Mouse (Mus musculus) CH12.LX (cell line): Measurements from ENCODE around the gene Arid5b. TPM values are rescaled to one million over a fixed set of nuclear protein-coding genes. Genes with fewer than 3 reads are reported as not detected.

Experiments
- DNase-seq: peaks from one replicate; pipeline ENCODE4 v3.0.0-alpha.2; 2013; ENCODE audit errors: extremely low read depth
- H3K27ac ChIP-seq: 2 replicates; pipeline ENCODE4 v1.5.1; 2012; ENCODE audit warnings: low read depth, mild to moderate bottlenecking, control low read depth, moderate library complexity; ENCODE audit not compliant: insufficient read depth
- H3K27me3 ChIP-seq: replicated peaks from 2 replicates; pipeline ENCODE3; 2012; ENCODE audit warnings: inconsistent platforms
- H3K36me3 ChIP-seq, 2 experiments: replicated peaks in 1 of 2; 2 replicates each; pipeline versions ENCODE3 to v1.6.1; 2012; ENCODE audit warnings: inconsistent platforms in 1 of 2, low read length in 1 of 2, mild to moderate bottlenecking in 1 of 2, mixed read lengths in 1 of 2, moderate library complexity in 1 of 2; ENCODE audit not compliant: control insufficient read depth in 1 of 2, insufficient read depth in 1 of 2
- H3K4me1 ChIP-seq, 2 experiments: 2 replicates each; pipeline ENCODE4 v1.6.1; 2012; ENCODE audit warnings: inconsistent platforms in 1 of 2, moderate library complexity in 1 of 2; ENCODE audit not compliant: insufficient read depth in 2 of 2, control insufficient read depth in 1 of 2
- H3K4me2 ChIP-seq: 2 replicates; pipeline ENCODE4 v1.6.1; 2012; ENCODE audit warnings: low read depth, mild to moderate bottlenecking, control low read depth; ENCODE audit not compliant: poor library complexity, insufficient read depth, severe bottlenecking
- H3K4me3 ChIP-seq, 3 experiments: fragments of 150-350 bp in 1 of 3; sonication (generic) in 1 of 3; replicated peaks in 1 of 3; 2 replicates each; pipeline versions ENCODE3 to v1.5.1; 2011 to 2012; ENCODE audit warnings: low read depth in 2 of 3, low read length in 2 of 3, mild to moderate bottlenecking in 2 of 3, moderate library complexity in 2 of 3, control low read depth in 1 of 3, improper control_type of control experiment in 1 of 3, inconsistent platforms in 1 of 3, mixed read lengths in 1 of 3; ENCODE audit not compliant: poor library complexity in 1 of 3
- H3K79me2 ChIP-seq: replicated peaks from 2 replicates; pipeline ENCODE4 v1.6.1; 2012; ENCODE audit warnings: mild to moderate bottlenecking, moderate library complexity; ENCODE audit not compliant: control insufficient read depth, poor library complexity, insufficient read depth, severe bottlenecking; ENCODE audit errors: extremely low read depth
- H3K9ac ChIP-seq: 2 replicates; pipeline ENCODE4 v1.6.1; 2012; ENCODE audit warnings: low read depth, mild to moderate bottlenecking, control low read depth, moderate library complexity; ENCODE audit not compliant: insufficient read depth
- H3K9me3 ChIP-seq: replicated peaks from 2 replicates; pipeline ENCODE3; 2012; ENCODE audit warnings: low read length, inconsistent platforms, mixed read lengths
- CTCF ChIP-seq, 2 experiments: IDR thresholded peaks in 1 of 2; conservative IDR thresholded peaks in 1 of 2; 2 replicates each; pipeline ENCODE4 v1.5.1; 2011 to 2012; ENCODE audit warnings: low read depth in 2 of 2, low read length in 2 of 2, improper control_type of control experiment in 1 of 2, inconsistent platforms in 1 of 2, mild to moderate bottlenecking in 1 of 2, moderate library complexity in 1 of 2
- E2F4 ChIP-seq: IDR thresholded peaks from 2 replicates; pipeline ENCODE4 v1.6.1; 2011; ENCODE audit warnings: low read depth, low read length, improper control_type of control experiment; ENCODE audit not compliant: insufficient replicate concordance
- ETS1 ChIP-seq: conservative IDR thresholded peaks from 2 replicates; pipeline ENCODE4 v1.6.1; 2012; ENCODE audit warnings: low read depth, mild to moderate bottlenecking, inconsistent platforms, low read length, improper control_type of control experiment, moderate library complexity
- GABPA ChIP-seq: IDR thresholded peaks from 2 replicates; pipeline ENCODE4 v1.6.1; 2012; ENCODE audit warnings: low read depth, low read length, improper control_type of control experiment, inconsistent platforms; ENCODE audit not compliant: insufficient replicate concordance
- HCFC1 ChIP-seq: IDR thresholded peaks from 2 replicates; pipeline ENCODE4 v1.6.1; 2012; ENCODE audit warnings: low read depth, mild to moderate bottlenecking, inconsistent platforms, low read length, improper control_type of control experiment
- IRF4 ChIP-seq: IDR thresholded peaks from 2 replicates; pipeline ENCODE4 v1.6.1; 2014; ENCODE audit warnings: low read depth, mild to moderate bottlenecking, inconsistent platforms, low read length, improper control_type of control experiment
- JUN ChIP-seq: IDR thresholded peaks from 2 replicates; pipeline ENCODE4 v1.6.1; 2011; ENCODE audit warnings: low read depth, mild to moderate bottlenecking, low read length, improper control_type of control experiment, moderate library complexity; ENCODE audit not compliant: insufficient read depth
- MAFK ChIP-seq: IDR thresholded peaks from 2 replicates; pipeline ENCODE4 v1.6.1; 2011; ENCODE audit warnings: low read length, improper control_type of control experiment; ENCODE audit not compliant: insufficient replicate concordance
- MEF2A ChIP-seq: IDR thresholded peaks from 2 replicates; pipeline ENCODE4 v1.6.1; 2014; ENCODE audit warnings: low read depth, mild to moderate bottlenecking, inconsistent platforms, low read length, improper control_type of control experiment, borderline replicate concordance
- NELFE ChIP-seq: IDR thresholded peaks from 2 replicates; pipeline ENCODE4 v1.6.1; 2011; ENCODE audit warnings: low read depth, low read length, improper control_type of control experiment
- PAX5 ChIP-seq: IDR thresholded peaks from 2 replicates; pipeline ENCODE4 v1.6.1; 2012; ENCODE audit warnings: low read length, inconsistent platforms, mixed read lengths
- POLR2A ChIP-seq: IDR thresholded peaks from 2 replicates; pipeline ENCODE4 v1.6.1; 2011; ENCODE audit warnings: low read depth, mild to moderate bottlenecking, improper control_type of control experiment, low read length
- POLR2AphosphoS2 ChIP-seq: IDR thresholded peaks from 2 replicates; pipeline ENCODE4 v1.6.1; 2011; ENCODE audit warnings: low read depth, low read length, improper control_type of control experiment
- RCOR1 ChIP-seq: conservative IDR thresholded peaks from 2 replicates; pipeline ENCODE4 v1.6.1; 2012; ENCODE audit warnings: low read depth, mild to moderate bottlenecking, inconsistent platforms, low read length, improper control_type of control experiment
- SIN3A ChIP-seq: IDR thresholded peaks from 2 replicates; pipeline ENCODE4 v1.6.1; 2012; ENCODE audit warnings: low read length, improper control_type of control experiment, inconsistent platforms
- TBP ChIP-seq: conservative IDR thresholded peaks from 2 replicates; pipeline ENCODE4 v1.6.1; 2011; ENCODE audit warnings: low read depth, low read length, improper control_type of control experiment
- TCF12 ChIP-seq: IDR thresholded peaks from 2 replicates; pipeline ENCODE4 v1.6.1; 2014; ENCODE audit warnings: low read depth, mild to moderate bottlenecking, inconsistent platforms, low read length, improper control_type of control experiment
- UBTF ChIP-seq: IDR thresholded peaks from 2 replicates; pipeline ENCODE4 v1.6.1; 2012; ENCODE audit warnings: low read depth, mild to moderate bottlenecking, inconsistent platforms, low read length, improper control_type of control experiment, moderate library complexity
- USF2 ChIP-seq: conservative IDR thresholded peaks from 2 replicates; pipeline ENCODE4 v1.6.1; 2011; ENCODE audit warnings: low read depth, low read length, improper control_type of control experiment
- ZC3H11A ChIP-seq: IDR thresholded peaks from 2 replicates; pipeline ENCODE4 v1.6.1; 2012; ENCODE audit warnings: low read depth, mild to moderate bottlenecking, inconsistent platforms, low read length, improper control_type of control experiment
- dilution Hi-C: fragments of 300-500 bp; cut with MboI; formaldehyde crosslinking; loops from 2 replicates; pipeline ENCODE4 v1.14.3; 2020; ENCODE audit warnings: low sequenced_read_pairs; ENCODE audit not compliant: extremely low pct_unique_long_range_greater_than_20kb, extremely low pct_ligation_motif_present
- in situ Hi-C: fragments of 300-500 bp; cut with MboI; formaldehyde crosslinking; loops from 3 replicates; pipeline ENCODE4 v1.14.3; 2019; ENCODE audit warnings: low sequenced_read_pairs, low pct_ligation_motif_present, low pct_unique_long_range_greater_than_20kb, mixed read lengths
- polyA plus RNA-seq: library from polyadenylated mRNA; unstranded; fragments of >175 nt; gene quantifications from 2 replicates; pipeline ENCODE4 v1.2.1, GENCODE M21; 2012; ENCODE audit warnings: low read depth; ENCODE audit not compliant: insufficient read length
- total RNA-seq, 2 experiments: library from RNA; depleted of rRNA; stranded (reverse); fragments of 300-350 nt in 1 of 2; fragments of >200 nt in 1 of 2; gene quantifications; 2 replicates each; pipeline ENCODE4 v1.2.3; 2012 to 2014

The Arid5b gene
- total and polyA plus RNA-seq, 3 experiments: 1.1 to 2.6 (median 1.8) TPM

- H3K4me2 ChIP-seq: no peak overlapping the region
- H3K4me1 ChIP-seq: peaks cover 0 to 4% of the 10 kb centered on the region in 2 experiments; a peak in 3 of 4 replicates
- dilution Hi-C loops: no loop called here
- no peak overlapping the region for H3K4me3 ChIP-seq
- H3K79me2 ChIP-seq: no peaks in the 10 kb centered on the region
- DNase-seq: peak; percentile 19
- no peaks in the 10 kb centered on the region for H3K27me3 ChIP-seq
- no peak overlapping the region for H3K9ac ChIP-seq
- in situ Hi-C loops: no loop called here
- TF ChIP-seq RCOR1: no peak
- no peak for TF ChIP-seq UBTF
- TF ChIP-seq USF2: no peak
- no peak for TF ChIP-seq ETS1
- TF ChIP-seq E2F4: no peak
- H3K9me3 ChIP-seq: no peaks in the 10 kb centered on the region
- H3K36me3 ChIP-seq: no peaks in the 10 kb centered on the region
- H3K27ac ChIP-seq: no peak overlapping the region
These were observed 193.0 kb downstream of the Arid5b start for GRCm38 (mm10) chr10:68085574-68085973.

- dilution Hi-C loops: no loop called here
- in situ Hi-C loops: no loop called here
- no peaks in the 10 kb centered on the region for H3K27me3 ChIP-seq
- H3K4me3 ChIP-seq: no peak overlapping the region
- peaks cover 4 to 7% of the 10 kb centered on the region in 2 experiments; a peak in 3 of 4 replicates for H3K4me1 ChIP-seq
- no peak for DNase-seq
- no peak for TF ChIP-seq TBP
- TF ChIP-seq MAFK: no peak
- no peak for TF ChIP-seq TCF12
- no peak for TF ChIP-seq ZC3H11A
- TF ChIP-seq CTCF (conservative IDR thresholded peaks at IDR 0.05 in 1 of 2, IDR thresholded peaks at IDR 0.05 in 1 of 2; ENCODE audit: low read depth in 2 of 2, low read length in 2 of 2): no peak
- no peak for TF ChIP-seq POLR2A
- no peak for TF ChIP-seq SIN3A
- TF ChIP-seq, all 38 proteins: peak for 0
- Histone ChIP-seq H3K9ac (no peak overlapping the region), H3K36me3 (no peaks in the 10 kb centered on the region), H3K27ac (no peak overlapping the region), H3K4me2 (no peak overlapping the region), H3K79me2 (no peaks in the 10 kb centered on the region), H3K9me3 (no peaks in the 10 kb centered on the region)
These were observed 196.8 kb downstream of the Arid5b start for GRCm38 (mm10) chr10:68081712-68082111.

- dilution Hi-C loops: no loop called here
- in situ Hi-C loops: no loop called here
- Histone ChIP-seq H3K9me3 (no peaks in the 10 kb centered on the region), H3K27me3 (no peaks in the 10 kb centered on the region), H3K4me1 (peaks cover 0 to 7% of the 10 kb centered on the region in 2 experiments; a peak in 2 of 4 replicates), H3K36me3 (no peaks in the 10 kb centered on the region), H3K4me3 (no peak overlapping the region), H3K9ac (no peak overlapping the region), H3K79me2 (no peaks in the 10 kb centered on the region), H3K27ac (no peak overlapping the region), H3K4me2 (no peak overlapping the region)
- TF ChIP-seq HCFC1: no peak
- no peak for TF ChIP-seq POLR2AphosphoS2
- TF ChIP-seq TCF12: no peak
- no peak for TF ChIP-seq JUN
- no peak for TF ChIP-seq CTCF (conservative IDR thresholded peaks at IDR 0.05 in 1 of 2, IDR thresholded peaks at IDR 0.05 in 1 of 2; ENCODE audit: low read depth in 2 of 2, low read length in 2 of 2)
- TF ChIP-seq PAX5: no peak
- no peak for TF ChIP-seq NELFE
- no peak for TF ChIP-seq IRF4
- TF ChIP-seq MEF2A: no peak
- no peak for TF ChIP-seq GABPA
- TF ChIP-seq USF2: no peak
- DNase-seq: no peak
These were observed 198.4 kb downstream of the Arid5b start for GRCm38 (mm10) chr10:68079910-68080670.
